Mouse (Mus musculus) forebrain, embryonic 16.5 days (tissue): Measurements from ENCODE around the gene Dtx3. TPM values are rescaled to one million over a fixed set of nuclear protein-coding genes. Genes with fewer than 3 reads are reported as not detected.
"Not testable (repeated sequence)": the region's sequence is repeated elsewhere in the genome, so short reads cannot be mapped to it uniquely, and the experiment has no call there.

Experiments
- ATAC-seq: fragments of 200-750 bp; cut with Nextera tagmentation; 2 replicates; pipeline ENCODE4 v1.8.0; 2017; ENCODE audit warnings: mild to moderate bottlenecking, moderate library complexity
- H3K27ac ChIP-seq: fragments of 300-500 bp; sonication (generic); 2 replicates; pipeline ENCODE4 v1.5.1; 2014; ENCODE audit warnings: low read length, control low read depth
- H3K27me3 ChIP-seq: fragments of 300-500 bp; sonication (generic); replicated peaks from 2 replicates; pipeline ENCODE4 v1.6.1; 2014; ENCODE audit warnings: low read length; ENCODE audit not compliant: control insufficient read depth, insufficient read depth
- H3K36me3 ChIP-seq: fragments of 300-500 bp; sonication (generic); 2 replicates; pipeline ENCODE4 v1.6.1; 2014; ENCODE audit not compliant: control insufficient read depth, insufficient read depth
- H3K4me1 ChIP-seq: fragments of 300-500 bp; sonication (generic); replicated peaks from 2 replicates; pipeline ENCODE4 v1.6.1; 2014; ENCODE audit warnings: low read length; ENCODE audit not compliant: control insufficient read depth, insufficient read depth
- H3K4me2 ChIP-seq: fragments of 300-500 bp; sonication (generic); 2 replicates; pipeline ENCODE4 v1.6.1; 2014; ENCODE audit warnings: mild to moderate bottlenecking, low read length, control low read depth
- H3K4me3 ChIP-seq: fragments of 300-500 bp; sonication (generic); replicated peaks from 2 replicates; pipeline ENCODE4 v1.5.1; 2014; ENCODE audit warnings: mild to moderate bottlenecking, low read length, control low read depth
- H3K9ac ChIP-seq: fragments of 300-500 bp; sonication (generic); replicated peaks from 2 replicates; pipeline ENCODE4 v1.6.1; 2014; ENCODE audit warnings: low read depth, low read length, control low read depth
- H3K9me3 ChIP-seq: fragments of 300-500 bp; sonication (generic); 2 replicates; pipeline ENCODE4 v1.6.1; 2016; ENCODE audit warnings: low read length; ENCODE audit not compliant: control insufficient read depth
- WGBS: fragments of 180-500 bp; shearing (Covaris S2); extraction: QIAGEN DNeasy Blood & Tissue Kit; methylation state at CpG from one replicate; pipeline ENCODE4 v1.1.7; 2014; 5-methylcytosine and 5-hydroxymethylcytosine counted together
- polyA plus RNA-seq: library from polyadenylated mRNA; unstranded; fragments of >200 nt; fragmentation: Nextera tagmentation; extraction: Ambion mirVana; gene quantifications from 2 replicates; pipeline ENCODE4 v1.2.1, GENCODE M21; 2015

Gene Dtx3
- polyA plus RNA-seq, 1 experiment from 2014 or later = 224 TPM

DNA sequence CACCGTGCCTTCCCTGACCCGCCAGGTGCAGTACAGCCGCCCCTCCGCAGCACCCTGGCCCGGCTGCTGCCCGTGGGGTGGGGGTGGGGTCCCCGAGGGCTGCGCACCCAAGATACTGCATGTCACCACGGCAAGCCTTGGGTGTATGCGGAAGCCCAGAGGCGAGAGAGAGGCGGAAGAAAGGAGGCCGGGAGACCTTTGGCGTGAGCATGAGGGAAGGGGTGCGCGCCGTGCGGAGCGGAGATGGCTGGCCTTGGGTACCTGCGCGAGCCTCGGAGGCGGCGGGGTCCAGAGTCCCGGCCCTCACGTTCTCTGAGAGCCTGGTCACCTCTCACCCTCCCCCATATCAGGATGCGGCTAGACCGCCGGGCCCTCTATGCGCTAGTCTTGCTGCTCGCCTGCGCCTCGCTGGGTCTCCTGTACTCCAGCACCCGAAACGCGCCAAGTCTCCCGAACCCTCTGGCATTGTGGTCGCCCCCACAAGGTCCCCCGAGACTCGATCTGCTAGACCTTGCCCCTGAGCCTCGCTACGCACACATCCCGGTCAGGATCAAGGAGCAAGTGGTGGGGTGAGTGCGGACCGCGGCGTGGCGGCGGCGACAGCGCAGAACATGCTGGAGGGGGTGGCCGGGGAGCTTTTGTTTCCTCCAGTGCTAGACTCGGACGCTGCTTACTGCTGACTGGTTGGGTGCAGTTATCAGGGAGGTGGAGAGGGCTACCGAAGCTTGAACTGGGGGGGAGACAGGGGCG lies 29.7 kb downstream of the Dtx3 start:
- peak overlapping the region; percentile 97 for H3K9ac ChIP-seq
- under 1% methylated on average over 56 of the region's 56 CpGs for WGBS

DNA sequence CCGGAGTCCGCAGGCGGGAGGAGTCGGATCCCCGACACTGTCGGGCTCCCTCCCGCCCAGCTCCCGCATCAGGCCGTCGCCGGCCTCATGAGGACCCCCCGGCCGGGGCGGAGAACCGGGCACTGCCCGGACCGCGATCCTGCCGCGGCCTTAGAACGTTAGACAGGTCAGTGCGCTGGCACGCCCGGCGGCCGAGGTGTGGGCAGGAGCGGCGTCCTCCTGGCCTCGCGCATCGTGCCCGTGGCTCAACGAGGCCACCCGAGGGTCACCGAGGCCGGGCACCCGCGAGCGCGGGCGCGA lies 30.2 kb downstream of the Dtx3 start:
- peak overlapping the region; percentile 71 for H3K27ac ChIP-seq
- peaks cover 32% of the 10 kb centered on the region for H3K27me3 ChIP-seq
- peak; percentile 66 for ATAC-seq
- peak overlapping the region; percentile 87 for H3K4me2 ChIP-seq
- H3K36me3 ChIP-seq = no peaks in the 10 kb centered on the region
- peak overlapping the region; percentile 97 for H3K9ac ChIP-seq
- H3K4me1 ChIP-seq = peaks cover 17% of the 10 kb centered on the region
- H3K4me3 ChIP-seq = peak overlapping the region; percentile 71
- WGBS = under 1% methylated on average over 38 of the region's 42 CpGs
- H3K9me3 ChIP-seq = no peaks in the 10 kb centered on the region

More for the DNA sequence above, 29.7 kb downstream of the Dtx3 start:
- ATAC-seq = peak; percentile 48
- Histone ChIP-seq H3K9me3 (no peaks in the 10 kb centered on the region), H3K4me3 (peak overlapping the region; percentile 71), H3K36me3 (no peaks in the 10 kb centered on the region), H3K4me2 (peak overlapping the region; percentile 87), H3K27me3 (peaks cover 37% of the 10 kb centered on the region), H3K4me1 (peaks cover 23% of the 10 kb centered on the region), H3K27ac (peak overlapping the region; percentile 71)

DNA sequence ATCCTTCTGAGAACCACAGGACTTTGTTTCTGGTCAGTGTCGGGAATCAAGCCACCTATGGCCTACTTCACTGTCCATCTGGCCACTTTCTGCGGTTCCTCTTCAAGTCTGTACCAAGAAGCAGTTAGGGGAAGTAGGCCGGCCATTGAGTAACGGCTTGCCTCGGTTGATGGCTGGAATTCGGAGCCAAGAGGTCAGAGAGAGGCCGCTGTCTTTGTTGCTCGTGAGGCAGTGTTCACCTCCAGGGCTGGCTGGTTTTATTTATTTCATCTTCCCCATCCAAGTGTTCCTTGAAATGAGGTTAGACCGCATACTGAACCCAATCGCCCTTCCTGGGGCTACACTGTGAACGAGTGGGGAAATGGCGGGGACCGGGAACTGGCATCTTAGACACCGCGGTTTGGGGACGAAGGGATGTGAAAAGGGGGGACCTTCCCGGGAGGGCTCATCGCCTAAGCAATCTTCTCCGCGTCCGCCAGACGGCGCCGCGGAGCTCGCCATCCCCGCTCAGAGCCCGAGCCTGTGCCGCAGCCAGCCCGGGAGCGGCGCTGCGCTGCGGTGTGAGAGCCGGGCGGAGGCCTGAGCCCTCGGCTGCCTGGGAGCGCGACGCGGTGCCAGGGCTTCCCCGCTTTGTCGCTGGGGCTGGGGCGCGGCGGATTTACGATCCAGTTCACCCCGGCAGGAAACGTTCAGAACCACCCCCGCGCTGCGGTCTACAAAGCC lies 30.7 kb downstream of the Dtx3 start, which contains the start of gene B4galnt1:
Gene B4galnt1 (plus strand): TSS at position 595 of the 723 bp plus-strand sequence.
- H3K4me3 ChIP-seq = peak within 1 kb of the TSS; percentile 71
- peaks cover 12% of the 10 kb centered on the region for H3K4me1 ChIP-seq
- H3K36me3 ChIP-seq = no peaks in the 10 kb centered on the region
- H3K9me3 ChIP-seq = no peaks in the 10 kb centered on the region
- H3K27ac ChIP-seq = peak within 1 kb of the TSS; percentile 71
- H3K4me2 ChIP-seq = peak within 1 kb of the TSS; percentile 87
- H3K27me3 ChIP-seq = peaks cover 28% of the 10 kb centered on the region
- H3K9ac ChIP-seq = peak within 1 kb of the TSS; percentile 97
- 2% methylated on average over 52 of the region's 52 CpGs for WGBS
- ATAC-seq = peak; percentile 94

- no peak overlapping the region for H3K27ac ChIP-seq
- no peak for ATAC-seq
- H3K4me3 ChIP-seq = no peak overlapping the region; the same call in 1 of the 2 replicates
- peaks cover 12% of the 10 kb centered on the region for H3K4me1 ChIP-seq
- no peaks in the 10 kb centered on the region for H3K9me3 ChIP-seq
- H3K36me3 ChIP-seq = no peaks in the 10 kb centered on the region
- peak overlapping the region; percentile 87; the same call in 1 of the 2 replicates for H3K4me2 ChIP-seq
- peak overlapping the region; percentile 97; the same call in 1 of the 2 replicates for H3K9ac ChIP-seq
- 91% methylated on average over 4 of the region's 4 CpGs for WGBS
- peaks cover 22% of the 10 kb centered on the region for H3K27me3 ChIP-seq
Measured at GRCm38 (mm10) chr10:127164190-127164589, 31.3 kb downstream of the Dtx3 start.

- not testable (repeated sequence) for H3K4me3 ChIP-seq, H3K4me2 ChIP-seq, H3K27ac ChIP-seq, H3K9ac ChIP-seq, H3K9me3 ChIP-seq, ATAC-seq, H3K36me3 ChIP-seq
- peaks cover 12% of the 10 kb centered on the region for H3K4me1 ChIP-seq
- WGBS = 66% methylated on average over 7 of the region's 7 CpGs
- peaks cover 12% of the 10 kb centered on the region for H3K27me3 ChIP-seq
Measured at GRCm38 (mm10) chr10:127162771-127163261, 32.7 kb downstream of the Dtx3 start.

GRCm38 (mm10) chr10:127160728-127161127 lies 34.8 kb downstream of the Dtx3 start:
- ATAC-seq = no peak

GRCm38 (mm10) chr10:127160081-127160480 lies 35.4 kb downstream of the Dtx3 start:
- Histone ChIP-seq H3K4me3 (no peak overlapping the region), H3K4me1 (peaks cover 5% of the 10 kb centered on the region), H3K9me3 (no peaks in the 10 kb centered on the region), H3K36me3 (no peaks in the 10 kb centered on the region), H3K27ac (no peak overlapping the region), H3K9ac (no peak overlapping the region), H3K4me2 (no peak overlapping the region), H3K27me3 (no peaks in the 10 kb centered on the region)
- 76% methylated on average over 9 of the region's 9 CpGs for WGBS
- ATAC-seq = no peak

More at GRCm38 (mm10) chr10:127160728-127161127, 34.8 kb downstream of the Dtx3 start:
- Histone ChIP-seq H3K36me3 (no peaks in the 10 kb centered on the region), H3K27ac (no peak overlapping the region), H3K4me3 (no peak overlapping the region), H3K9me3 (no peaks in the 10 kb centered on the region), H3K27me3 (no peaks in the 10 kb centered on the region), H3K4me2 (no peak overlapping the region), H3K9ac (no peak overlapping the region), H3K4me1 (peaks cover 5% of the 10 kb centered on the region)
- 77% methylated on average over 3 of the region's 3 CpGs for WGBS

DNA sequence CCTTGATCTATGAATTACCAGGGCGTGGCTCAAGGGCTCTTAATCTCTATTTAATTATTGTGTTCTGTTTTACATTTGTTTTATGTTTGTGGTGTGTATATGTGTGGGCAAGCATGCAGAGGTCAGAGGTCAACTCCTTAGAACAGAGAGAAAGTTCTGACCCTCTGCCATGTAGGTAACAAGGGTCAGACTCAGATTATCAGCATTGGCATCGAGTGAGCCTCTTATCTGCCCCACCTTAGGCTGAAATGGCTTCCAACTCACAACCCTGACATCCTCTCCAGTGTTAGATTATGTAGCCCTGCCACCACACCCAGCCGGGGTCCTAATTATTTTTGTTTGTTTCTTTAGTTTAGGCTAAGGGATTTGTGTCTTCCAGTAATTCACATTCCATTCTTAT lies 37.1 kb downstream of the Dtx3 start:
- Histone ChIP-seq H3K9ac (no peak overlapping the region), H3K9me3 (no peaks in the 10 kb centered on the region), H3K4me2 (no peak overlapping the region), H3K4me1 (no peaks in the 10 kb centered on the region), H3K36me3 (no peaks in the 10 kb centered on the region), H3K4me3 (no peak overlapping the region), H3K27ac (no peak overlapping the region), H3K27me3 (no peaks in the 10 kb centered on the region)
- WGBS = 75% methylated on average over 3 of the region's 3 CpGs
- ATAC-seq = no peak

- no peaks in the 10 kb centered on the region for H3K4me1 ChIP-seq
- no peak overlapping the region for H3K27ac ChIP-seq
- no peak overlapping the region for H3K4me2 ChIP-seq
- H3K9me3 ChIP-seq = no peaks in the 10 kb centered on the region
- H3K27me3 ChIP-seq = no peaks in the 10 kb centered on the region
- no peaks in the 10 kb centered on the region for H3K36me3 ChIP-seq
- no peak for ATAC-seq
- H3K4me3 ChIP-seq = no peak overlapping the region
- WGBS = 93% methylated on average over 1 of the region's 1 CpGs
- no peak overlapping the region for H3K9ac ChIP-seq
Measured at GRCm38 (mm10) chr10:127156511-127156910, 39.0 kb downstream of the Dtx3 start.
